Mouse (Mus musculus): ENCODE results near the gene Gm8251. TPM values are rescaled to one million over a fixed set of nuclear protein-coding genes. Genes with fewer than 3 reads are reported as not detected.
A peak's percentile ranks its signal among the peaks of the same experiment; 100 is the strongest.
"Not testable (repeated sequence)": the region's sequence is repeated elsewhere in the genome, so short reads cannot be mapped to it uniquely, and the experiment has no call there.

Gm8251 gene
- 0.06 TPM in 1 of 2 replicates, not detected in the other for polyA plus RNA-seq (2016; fragmentation: Nextera tagmentation; extraction: Ambion mirVana)

DNA sequence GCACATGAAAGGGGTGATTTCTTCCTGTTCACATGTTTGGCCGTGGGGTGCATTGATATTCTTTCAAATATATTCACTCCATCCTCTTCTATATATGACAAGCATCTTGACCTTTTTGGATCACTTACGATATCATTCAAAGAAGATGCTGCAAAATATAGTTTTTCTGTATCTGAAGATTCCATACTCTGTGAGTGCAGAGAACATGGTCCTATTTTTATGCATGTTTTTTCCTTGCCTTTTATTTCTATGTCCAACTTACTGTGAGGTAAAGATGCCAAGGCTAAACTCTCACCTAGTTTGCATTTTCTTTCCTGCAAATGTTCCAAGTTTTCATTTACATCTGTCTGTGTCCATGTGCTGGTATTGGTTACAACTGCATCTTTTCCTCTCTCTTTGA lies at the start of gene Gm8251:
TSS of gene Gm8251 (minus strand) at position 101 of the 400 bp plus-strand sequence.
- H3K27ac ChIP-seq (ENCODE audit: poor library complexity, severe bottlenecking): no peak within 1 kb of the TSS
- H3K4me1 ChIP-seq (replicated peaks): no peaks in the 10 kb centered on the region
- no peak within 1 kb of the TSS for H3K9ac ChIP-seq
- no peaks in the 10 kb centered on the region for H3K36me3 ChIP-seq
- 79% methylated on average over 2 of the region's 2 CpGs for WGBS
- no peaks in the 10 kb centered on the region for H3K27me3 ChIP-seq (replicated peaks)
- no peak within 1 kb of the TSS for H3K4me2 ChIP-seq
- no peak for ATAC-seq (ENCODE audit: insufficient number of reproducible peaks, low FRiP score)
- no peaks in the 10 kb centered on the region for H3K9me3 ChIP-seq (replicated peaks)
- no peak within 1 kb of the TSS for H3K4me3 ChIP-seq

DNA sequence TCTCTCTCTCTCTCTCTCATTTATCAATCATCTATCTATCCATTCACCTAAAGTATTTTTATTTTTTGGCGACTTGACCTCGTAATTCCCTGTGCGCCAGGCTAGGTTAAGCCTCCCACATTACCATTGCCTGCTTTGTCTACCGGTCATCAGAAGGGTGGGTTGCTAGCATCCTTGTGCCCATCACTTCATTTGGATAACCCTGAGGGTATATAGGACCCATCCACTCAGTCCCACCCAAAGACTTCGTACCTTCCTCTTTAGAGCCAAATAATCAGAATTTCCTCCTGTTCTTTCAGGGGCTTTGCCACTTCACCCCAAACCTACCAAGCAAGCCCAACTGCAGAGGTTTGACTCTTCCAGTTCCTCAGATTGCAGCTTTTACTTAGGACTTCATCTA lies 41.2 kb upstream of the Gm8251 start:
- Histone ChIP-seq H3K4me2 (peak overlapping the region; percentile 77), H3K4me3 (peak overlapping the region; percentile 91), H3K9ac (peak overlapping the region; percentile 62; the same call in 1 of the 2 replicates), H3K9me3 (replicated peaks) (no peaks in the 10 kb centered on the region), H3K4me1 (replicated peaks) (peaks cover 6% of the 10 kb centered on the region), H3K36me3 (peaks cover 27% of the 10 kb centered on the region), H3K27ac (ENCODE audit: poor library complexity, severe bottlenecking) (no peak overlapping the region), H3K27me3 (replicated peaks) (no peaks in the 10 kb centered on the region)
- 21% methylated on average over 5 of the region's 5 CpGs for WGBS
- ATAC-seq (ENCODE audit: insufficient number of reproducible peaks, low FRiP score): no peak

GRCm38 (mm10) chr1:44102259-44102717 lies 40.6 kb upstream of the Gm8251 start, which contains the start of gene Tex30:
Gene Tex30 (minus strand): TSS chr1:44102441.
- WGBS: under 1% methylated on average over 55 of the region's 55 CpGs
- Histone ChIP-seq H3K4me1 (replicated peaks) (peaks cover 6% of the 10 kb centered on the region), H3K4me2 (peak within 1 kb of the TSS; percentile 77), H3K9me3 (replicated peaks) (no peaks in the 10 kb centered on the region), H3K36me3 (peaks cover 28% of the 10 kb centered on the region), H3K4me3 (peak within 1 kb of the TSS; percentile 91), H3K27ac (ENCODE audit: poor library complexity, severe bottlenecking) (peak within 1 kb of the TSS; percentile 96), H3K27me3 (replicated peaks) (no peaks in the 10 kb centered on the region), H3K9ac (peak within 1 kb of the TSS; percentile 91)
- peak; percentile 97 for ATAC-seq (ENCODE audit: insufficient number of reproducible peaks, low FRiP score)

GRCm38 (mm10) chr1:44101448-44102225 lies 39.9 kb upstream of the Gm8251 start:
- ATAC-seq (ENCODE audit: insufficient number of reproducible peaks, low FRiP score): peak; percentile 72
- Histone ChIP-seq H3K9ac (peak overlapping the region; percentile 91), H3K27ac (ENCODE audit: poor library complexity, severe bottlenecking) (peak overlapping the region; percentile 96), H3K4me1 (replicated peaks) (peaks cover 6% of the 10 kb centered on the region), H3K4me3 (peak overlapping the region; percentile 91), H3K27me3 (replicated peaks) (no peaks in the 10 kb centered on the region), H3K9me3 (replicated peaks) (no peaks in the 10 kb centered on the region), H3K36me3 (peaks cover 32% of the 10 kb centered on the region), H3K4me2 (peak overlapping the region; percentile 77)
- under 1% methylated on average over 55 of the region's 55 CpGs for WGBS

GRCm38 (mm10) chr1:44064625-44065024 lies 2.9 kb upstream of the Gm8251 start:
- no peak overlapping the region for H3K27ac ChIP-seq (ENCODE audit: poor library complexity, severe bottlenecking)
- 0% methylated on average over 1 of the region's 1 CpGs for WGBS
- H3K4me2 ChIP-seq: no peak overlapping the region
- H3K9ac ChIP-seq: no peak overlapping the region
- no peak for ATAC-seq (ENCODE audit: insufficient number of reproducible peaks, low FRiP score)
- H3K4me3 ChIP-seq: no peak overlapping the region
- no peaks in the 10 kb centered on the region for H3K4me1 ChIP-seq (replicated peaks)
- H3K36me3 ChIP-seq: no peaks in the 10 kb centered on the region
- no peaks in the 10 kb centered on the region for H3K27me3 ChIP-seq (replicated peaks)
- H3K9me3 ChIP-seq (replicated peaks): no peaks in the 10 kb centered on the region

DNA sequence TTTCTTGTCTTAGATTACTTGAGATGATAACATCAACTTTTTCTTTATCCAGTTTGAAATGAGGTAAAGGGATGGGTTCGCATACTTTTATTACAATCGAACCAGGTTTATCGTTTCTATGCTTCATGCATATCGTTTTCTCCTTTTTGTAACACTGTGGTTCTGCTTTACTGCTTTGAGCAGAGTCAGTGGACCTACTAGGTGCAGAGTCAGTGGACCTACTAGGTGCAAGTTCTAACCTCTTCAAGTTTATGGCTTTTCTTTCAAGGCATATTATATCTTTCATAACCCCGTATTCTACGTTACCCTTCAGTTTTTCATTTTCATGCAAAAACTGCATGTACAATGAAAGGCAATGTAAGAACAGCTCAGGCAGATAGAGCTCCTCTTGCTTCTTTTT lies 1.7 kb upstream of the Gm8251 start:
- H3K27me3 ChIP-seq (replicated peaks): no peaks in the 10 kb centered on the region
- 95% methylated on average over 6 of the region's 6 CpGs for WGBS
- H3K9ac ChIP-seq: no peak overlapping the region
- H3K4me3 ChIP-seq: no peak overlapping the region
- H3K27ac ChIP-seq (ENCODE audit: poor library complexity, severe bottlenecking): no peak overlapping the region
- ATAC-seq (ENCODE audit: insufficient number of reproducible peaks, low FRiP score): no peak
- no peaks in the 10 kb centered on the region for H3K9me3 ChIP-seq (replicated peaks)
- no peaks in the 10 kb centered on the region for H3K4me1 ChIP-seq (replicated peaks)
- H3K36me3 ChIP-seq: no peaks in the 10 kb centered on the region
- no peak overlapping the region for H3K4me2 ChIP-seq

- Histone ChIP-seq H3K4me3 (no peak overlapping the region), H3K4me2 (no peak overlapping the region), H3K27ac (ENCODE audit: poor library complexity, severe bottlenecking) (no peak overlapping the region), H3K9me3 (replicated peaks) (no peaks in the 10 kb centered on the region), H3K9ac (no peak overlapping the region), H3K36me3 (no peaks in the 10 kb centered on the region), H3K27me3 (replicated peaks) (no peaks in the 10 kb centered on the region), H3K4me1 (replicated peaks) (no peaks in the 10 kb centered on the region)
- 73% methylated on average over 3 of the region's 3 CpGs for WGBS
- no peak for ATAC-seq (ENCODE audit: insufficient number of reproducible peaks, low FRiP score)
These were observed 3.9 kb downstream of the Gm8251 start for GRCm38 (mm10) chr1:44057805-44058204.

- H3K4me1 ChIP-seq (replicated peaks): no peaks in the 10 kb centered on the region
- 74% methylated on average over 2 of the region's 2 CpGs for WGBS
- no peaks in the 10 kb centered on the region for H3K36me3 ChIP-seq
- H3K4me3 ChIP-seq: no peak overlapping the region
- no peak overlapping the region for H3K27ac ChIP-seq (ENCODE audit: poor library complexity, severe bottlenecking)
- H3K4me2 ChIP-seq: no peak overlapping the region
- H3K9ac ChIP-seq: no peak overlapping the region
- no peaks in the 10 kb centered on the region for H3K27me3 ChIP-seq (replicated peaks)
- H3K9me3 ChIP-seq (replicated peaks): no peaks in the 10 kb centered on the region
- ATAC-seq (ENCODE audit: insufficient number of reproducible peaks, low FRiP score): no peak
These were observed 15.2 kb downstream of the Gm8251 start for GRCm38 (mm10) chr1:44046556-44046955.

- H3K36me3 ChIP-seq; H3K4me2 ChIP-seq; H3K4me1 ChIP-seq (replicated peaks); H3K9ac ChIP-seq; H3K27me3 ChIP-seq (replicated peaks); H3K4me3 ChIP-seq; H3K27ac ChIP-seq (ENCODE audit: poor library complexity, severe bottlenecking); H3K9me3 ChIP-seq (replicated peaks); ATAC-seq (ENCODE audit: insufficient number of reproducible peaks, low FRiP score): not testable (repeated sequence)
- WGBS: 67% methylated on average over 5 of the region's 5 CpGs
These were observed 16.0 kb downstream of the Gm8251 start for GRCm38 (mm10) chr1:44045689-44046088.

GRCm38 (mm10) chr1:44042555-44042915 lies 19.2 kb downstream of the Gm8251 start:
- no peak overlapping the region for H3K27ac ChIP-seq (ENCODE audit: poor library complexity, severe bottlenecking)
- H3K4me1 ChIP-seq (replicated peaks): no peaks in the 10 kb centered on the region
- H3K36me3 ChIP-seq: no peaks in the 10 kb centered on the region
- ATAC-seq (ENCODE audit: insufficient number of reproducible peaks, low FRiP score): no peak
- H3K4me2 ChIP-seq: peak overlapping the region; percentile 75
- peak overlapping the region; percentile 65 for H3K9ac ChIP-seq
- 3% methylated on average over 6 of the region's 6 CpGs for WGBS
- H3K4me3 ChIP-seq: peak overlapping the region; percentile 57
- H3K27me3 ChIP-seq (replicated peaks): no peaks in the 10 kb centered on the region
- H3K9me3 ChIP-seq (replicated peaks): no peaks in the 10 kb centered on the region

DNA sequence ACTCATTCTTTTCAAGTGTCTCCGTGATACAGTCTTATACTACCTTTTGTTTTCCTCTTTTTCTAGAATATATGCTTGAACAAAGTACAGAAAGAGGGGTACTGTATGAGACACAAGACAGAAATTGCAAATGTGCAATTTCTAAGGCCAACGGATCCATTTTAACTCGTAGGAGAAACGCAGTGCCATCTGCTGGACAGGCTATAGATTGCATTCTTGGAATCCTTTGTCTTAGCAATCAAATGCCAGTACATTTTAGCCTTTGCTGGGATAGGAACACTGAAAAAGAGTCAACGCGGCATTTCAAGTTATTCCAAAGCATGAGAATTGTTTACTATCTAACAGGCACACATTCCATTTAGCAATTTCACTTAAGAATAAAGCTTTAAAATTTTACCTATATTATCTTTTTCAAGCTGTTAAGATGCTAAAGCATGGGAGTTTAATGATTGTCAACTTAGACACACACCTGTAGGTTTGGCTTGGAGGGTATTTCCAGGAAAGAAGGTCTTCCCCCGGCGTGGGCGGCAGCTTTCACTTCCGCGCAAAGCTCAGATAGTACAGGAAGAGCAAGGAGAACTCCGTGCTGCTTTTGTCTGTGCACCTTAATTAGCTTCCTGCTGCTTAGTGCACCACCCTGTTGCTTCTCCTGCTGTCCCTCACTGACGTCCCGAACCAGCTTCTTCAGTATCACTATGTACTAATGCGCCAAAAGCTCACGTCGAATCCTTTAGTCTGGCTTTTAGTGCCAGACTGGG lies 19.8 kb downstream of the Gm8251 start:
- H3K9me3 ChIP-seq (replicated peaks): no peaks in the 10 kb centered on the region
- 1% methylated on average over 17 of the region's 17 CpGs for WGBS
- no peaks in the 10 kb centered on the region for H3K4me1 ChIP-seq (replicated peaks)
- no peaks in the 10 kb centered on the region for H3K27me3 ChIP-seq (replicated peaks)
- H3K9ac ChIP-seq: peak overlapping the region; percentile 65
- no peaks in the 10 kb centered on the region for H3K36me3 ChIP-seq
- no peak for ATAC-seq (ENCODE audit: insufficient number of reproducible peaks, low FRiP score)
- H3K4me3 ChIP-seq: peak overlapping the region; percentile 57
- H3K4me2 ChIP-seq: peak overlapping the region; percentile 75
- H3K27ac ChIP-seq (ENCODE audit: poor library complexity, severe bottlenecking): no peak overlapping the region
